Mouse (Mus musculus): ENCODE measurements around the gene Arhgdib. TPM values are rescaled to one million over a fixed set of nuclear protein-coding genes. Genes with fewer than 3 reads are reported as not detected.

The Arhgdib gene
- polyA plus RNA-seq, 1 experiment, result 644 TPM

GRCm38 (mm10) chr6:136954715-136955114 lies 13.0 kb upstream of the Arhgdib start:
- no peak overlapping the region for H3K27ac ChIP-seq (ENCODE audit: control insufficient read depth, insufficient read depth, low read length)
- TF ChIP-seq POLR2A (IDR thresholded peaks at IDR 0.05; ENCODE audit: control insufficient read depth, extremely low read depth, insufficient read depth, low read length, poor library complexity) (no peak), CTCF (IDR thresholded peaks at IDR 0.05; ENCODE audit: borderline replicate concordance, control insufficient read depth, extremely low read depth, insufficient read depth, low read length, poor library complexity) (no peak)
- H3K27me3 ChIP-seq (ENCODE audit: control insufficient read depth, insufficient read depth, low read length), result no peaks in the 10 kb centered on the region
- no peaks in the 10 kb centered on the region for H3K4me1 ChIP-seq (replicated peaks; ENCODE audit: control insufficient read depth, insufficient read depth, low read length)
- no peaks in the 10 kb centered on the region for H3K36me3 ChIP-seq (ENCODE audit: control insufficient read depth, insufficient read depth, low read length)
- WGBS, result 96% methylated on average over 8 of the region's 8 CpGs
- H3K4me3 ChIP-seq (ENCODE audit: control insufficient read depth, insufficient read depth, low read length), result no peak overlapping the region
- no peak for DNase-seq

- Histone ChIP-seq H3K27me3 (ENCODE audit: control insufficient read depth, insufficient read depth, low read length) (no peaks in the 10 kb centered on the region), H3K36me3 (ENCODE audit: control insufficient read depth, insufficient read depth, low read length) (no peaks in the 10 kb centered on the region), H3K4me3 (ENCODE audit: control insufficient read depth, insufficient read depth, low read length) (no peak overlapping the region), H3K4me1 (replicated peaks; ENCODE audit: control insufficient read depth, insufficient read depth, low read length) (no peaks in the 10 kb centered on the region), H3K27ac (ENCODE audit: control insufficient read depth, insufficient read depth, low read length) (no peak overlapping the region)
- 96% methylated on average over 6 of the region's 6 CpGs for WGBS
- DNase-seq, result no peak
- TF ChIP-seq CTCF (IDR thresholded peaks at IDR 0.05; ENCODE audit: borderline replicate concordance, control insufficient read depth, extremely low read depth, insufficient read depth, low read length, poor library complexity) (no peak), POLR2A (IDR thresholded peaks at IDR 0.05; ENCODE audit: control insufficient read depth, extremely low read depth, insufficient read depth, low read length, poor library complexity) (no peak)
Observed at GRCm38 (mm10) chr6:136954192-136954591, 12.5 kb upstream of the Arhgdib start.

- H3K27ac ChIP-seq (ENCODE audit: control insufficient read depth, insufficient read depth, low read length), result no peak overlapping the region
- TF ChIP-seq POLR2A (IDR thresholded peaks at IDR 0.05; ENCODE audit: control insufficient read depth, extremely low read depth, insufficient read depth, low read length, poor library complexity), result no peak
- TF ChIP-seq CTCF (IDR thresholded peaks at IDR 0.05; ENCODE audit: borderline replicate concordance, control insufficient read depth, extremely low read depth, insufficient read depth, low read length, poor library complexity), result no peak
- H3K4me1 ChIP-seq (replicated peaks; ENCODE audit: control insufficient read depth, insufficient read depth, low read length), result peaks cover 2% of the 10 kb centered on the region; the same call in 1 of the 2 replicates
- H3K27me3 ChIP-seq (ENCODE audit: control insufficient read depth, insufficient read depth, low read length), result no peaks in the 10 kb centered on the region
- no peaks in the 10 kb centered on the region for H3K36me3 ChIP-seq (ENCODE audit: control insufficient read depth, insufficient read depth, low read length)
- 91% methylated on average over 9 of the region's 9 CpGs for WGBS
- no peak for DNase-seq
- H3K4me3 ChIP-seq (ENCODE audit: control insufficient read depth, insufficient read depth, low read length), result no peak overlapping the region
Observed at GRCm38 (mm10) chr6:136952930-136953329, 11.2 kb upstream of the Arhgdib start.

GRCm38 (mm10) chr6:136950171-136950570 lies 8.5 kb upstream of the Arhgdib start:
- 95% methylated on average over 2 of the region's 2 CpGs for WGBS
- H3K4me1 ChIP-seq (replicated peaks; ENCODE audit: control insufficient read depth, insufficient read depth, low read length), result peaks cover 6% of the 10 kb centered on the region; the same call in 1 of the 2 replicates
- DNase-seq, result no peak
- no peak overlapping the region for H3K27ac ChIP-seq (ENCODE audit: control insufficient read depth, insufficient read depth, low read length)
- no peaks in the 10 kb centered on the region for H3K27me3 ChIP-seq (ENCODE audit: control insufficient read depth, insufficient read depth, low read length)
- TF ChIP-seq CTCF (IDR thresholded peaks at IDR 0.05; ENCODE audit: borderline replicate concordance, control insufficient read depth, extremely low read depth, insufficient read depth, low read length, poor library complexity) (no peak), POLR2A (IDR thresholded peaks at IDR 0.05; ENCODE audit: control insufficient read depth, extremely low read depth, insufficient read depth, low read length, poor library complexity) (no peak)
- no peak overlapping the region for H3K4me3 ChIP-seq (ENCODE audit: control insufficient read depth, insufficient read depth, low read length)
- no peaks in the 10 kb centered on the region for H3K36me3 ChIP-seq (ENCODE audit: control insufficient read depth, insufficient read depth, low read length)

GRCm38 (mm10) chr6:136947716-136948115 lies 6.0 kb upstream of the Arhgdib start:
- WGBS, result 95% methylated on average over 4 of the region's 4 CpGs
- H3K27ac ChIP-seq (ENCODE audit: control insufficient read depth, insufficient read depth, low read length), result no peak overlapping the region
- no peak for DNase-seq

GRCm38 (mm10) chr6:136946943-136947342 lies 5.2 kb upstream of the Arhgdib start:
- Histone ChIP-seq H3K27ac (ENCODE audit: control insufficient read depth, insufficient read depth, low read length) (no peak overlapping the region), H3K4me1 (replicated peaks; ENCODE audit: control insufficient read depth, insufficient read depth, low read length) (peaks cover 22% of the 10 kb centered on the region), H3K4me3 (ENCODE audit: control insufficient read depth, insufficient read depth, low read length) (no peak overlapping the region), H3K27me3 (ENCODE audit: control insufficient read depth, insufficient read depth, low read length) (no peaks in the 10 kb centered on the region), H3K36me3 (ENCODE audit: control insufficient read depth, insufficient read depth, low read length) (no peaks in the 10 kb centered on the region)
- DNase-seq, result peak; percentile 68
- TF ChIP-seq POLR2A (IDR thresholded peaks at IDR 0.05; ENCODE audit: control insufficient read depth, extremely low read depth, insufficient read depth, low read length, poor library complexity) (no peak), CTCF (IDR thresholded peaks at IDR 0.05; ENCODE audit: borderline replicate concordance, control insufficient read depth, extremely low read depth, insufficient read depth, low read length, poor library complexity) (no peak)
- WGBS, result 78% methylated on average over 9 of the region's 9 CpGs

More at GRCm38 (mm10) chr6:136947716-136948115, 6.0 kb upstream of the Arhgdib start:
- H3K4me3 ChIP-seq (ENCODE audit: control insufficient read depth, insufficient read depth, low read length), result no peak overlapping the region
- H3K27me3 ChIP-seq (ENCODE audit: control insufficient read depth, insufficient read depth, low read length), result no peaks in the 10 kb centered on the region
- no peaks in the 10 kb centered on the region for H3K36me3 ChIP-seq (ENCODE audit: control insufficient read depth, insufficient read depth, low read length)
- TF ChIP-seq CTCF (IDR thresholded peaks at IDR 0.05; ENCODE audit: borderline replicate concordance, control insufficient read depth, extremely low read depth, insufficient read depth, low read length, poor library complexity), result no peak
- no peak for TF ChIP-seq POLR2A (IDR thresholded peaks at IDR 0.05; ENCODE audit: control insufficient read depth, extremely low read depth, insufficient read depth, low read length, poor library complexity)
- H3K4me1 ChIP-seq (replicated peaks; ENCODE audit: control insufficient read depth, insufficient read depth, low read length), result peaks cover 19% of the 10 kb centered on the region

- H3K27ac ChIP-seq (ENCODE audit: control insufficient read depth, insufficient read depth, low read length), result peak overlapping the region; percentile 61; the same call in 1 of the 2 replicates
- H3K27me3 ChIP-seq (ENCODE audit: control insufficient read depth, insufficient read depth, low read length), result no peaks in the 10 kb centered on the region
- H3K36me3 ChIP-seq (ENCODE audit: control insufficient read depth, insufficient read depth, low read length), result no peaks in the 10 kb centered on the region
- peaks cover 22% of the 10 kb centered on the region for H3K4me1 ChIP-seq (replicated peaks; ENCODE audit: control insufficient read depth, insufficient read depth, low read length)
- no peak overlapping the region for H3K4me3 ChIP-seq (ENCODE audit: control insufficient read depth, insufficient read depth, low read length)
- 70% methylated on average over 5 of the region's 5 CpGs for WGBS
- no peak for DNase-seq
- no peak for TF ChIP-seq POLR2A (IDR thresholded peaks at IDR 0.05; ENCODE audit: control insufficient read depth, extremely low read depth, insufficient read depth, low read length, poor library complexity)
- TF ChIP-seq CTCF (IDR thresholded peaks at IDR 0.05; ENCODE audit: borderline replicate concordance, control insufficient read depth, extremely low read depth, insufficient read depth, low read length, poor library complexity), result no peak
Observed at GRCm38 (mm10) chr6:136946241-136946640, 4.5 kb upstream of the Arhgdib start.
